Mouse (Mus musculus) layer of hippocampus, postnatal 14 days (tissue): Measurements from ENCODE around the gene Cavin3. TPM values are rescaled to one million over a fixed set of nuclear protein-coding genes. Genes with fewer than 3 reads are reported as not detected.
A peak's percentile ranks its signal among the peaks of the same experiment; 100 is the strongest.
"Not testable (repeated sequence)": the region's sequence is repeated elsewhere in the genome, so short reads cannot be mapped to it uniquely, and the experiment has no call there.

ENCODE experiments used
- DNase-seq, 2 experiments: peaks; one replicate each; pipeline ENCODE4 v3.0.0; 2021 to 2022; ENCODE audit warnings: low spot score in 2 of 2, mixed read lengths in 1 of 2
- total RNA-seq, 2 experiments: library from RNA; stranded (reverse); gene quantifications; 2 replicates each; pipeline ENCODE4 v1.2.3; 2021

The Cavin3 gene
- total RNA-seq, 2 experiments from 2014 or later = 13.8 to 14.1 TPM

DNA sequence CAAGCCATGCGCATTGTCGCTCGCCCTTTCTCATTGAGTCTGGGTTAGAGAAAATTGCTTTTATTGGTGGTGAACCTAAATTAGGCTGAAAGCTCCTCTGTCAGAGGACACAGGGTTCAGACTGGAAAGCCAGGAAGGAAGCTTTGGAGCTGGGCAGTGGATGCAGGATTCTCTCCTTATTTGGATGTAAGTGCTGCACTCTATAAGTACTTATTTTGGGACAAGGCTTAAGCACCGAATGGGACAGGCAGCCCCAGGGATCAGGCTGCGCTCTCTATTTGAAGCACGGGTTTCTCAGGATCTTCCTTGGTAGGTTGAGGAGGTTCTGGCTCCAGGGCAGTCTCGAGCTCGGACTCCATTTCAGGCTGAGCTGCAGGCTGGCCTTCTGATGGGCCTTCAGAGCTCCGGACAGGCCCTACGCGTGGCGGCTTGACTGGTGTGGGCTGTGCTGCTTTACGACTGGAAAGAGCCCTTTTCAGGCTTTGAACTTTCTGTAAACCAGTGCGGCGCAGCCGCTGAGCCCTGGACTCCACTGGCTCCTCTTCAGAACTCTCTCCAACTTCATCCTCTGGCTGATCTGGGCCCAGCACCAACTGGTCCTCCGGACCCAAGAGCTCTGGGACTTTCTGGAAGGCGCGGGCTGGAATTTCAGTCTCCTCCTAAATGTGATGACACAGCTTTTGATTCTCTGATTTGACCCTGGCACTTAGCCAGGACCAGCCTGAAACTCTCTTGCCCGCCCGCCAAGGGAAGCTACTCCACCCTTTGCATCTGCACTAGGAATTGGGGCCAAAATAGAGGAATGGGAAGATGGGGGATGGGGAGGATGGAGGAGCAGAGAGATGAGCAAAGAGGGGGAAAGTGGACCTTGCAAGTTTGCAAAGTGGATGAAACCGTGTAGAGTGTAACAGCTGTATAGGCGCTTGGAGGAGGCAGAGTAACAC, 1.3 kb downstream of the Cavin3 start:
- peak; percentile 14 to 20 for DNase-seq

DNA sequence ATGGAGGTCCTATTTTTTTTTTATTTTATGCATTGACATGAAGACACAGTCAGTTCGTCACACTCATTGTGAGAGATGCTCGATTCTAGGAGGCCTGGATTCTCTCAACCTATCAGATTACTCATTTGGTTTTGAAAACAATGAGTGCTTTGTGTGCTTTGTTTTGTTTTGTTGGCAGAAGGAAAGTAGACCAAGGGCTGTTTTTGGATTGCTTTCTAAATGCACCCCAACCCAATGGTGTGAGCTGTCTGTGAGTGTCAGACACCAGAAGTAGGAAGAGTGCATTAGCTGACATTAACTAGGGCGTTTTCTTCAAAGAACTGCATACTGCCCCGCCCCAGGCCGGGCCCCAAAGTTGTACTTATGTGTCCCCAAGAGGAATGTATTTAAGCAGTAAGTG, 2.0 kb downstream of the Cavin3 start:
- no peak for DNase-seq

DNA sequence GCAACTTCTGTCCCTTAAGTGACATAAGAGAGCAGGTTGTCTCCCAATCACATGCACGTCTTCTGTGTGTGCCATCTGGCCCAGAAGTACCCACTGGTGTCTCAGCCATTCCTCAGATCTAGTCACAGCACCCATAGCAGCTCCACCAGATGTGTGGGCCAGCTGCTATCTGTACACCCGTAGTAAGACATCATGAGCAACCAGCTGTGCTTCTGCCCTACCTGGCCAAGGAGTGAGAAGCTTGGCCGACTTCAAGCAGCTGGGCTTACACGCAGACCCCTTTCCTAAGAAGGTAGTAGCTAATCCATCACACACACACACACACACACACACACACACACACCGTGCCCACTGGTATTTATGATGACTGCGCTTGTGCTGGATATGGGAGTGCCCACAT, 2.9 kb downstream of the Cavin3 start:
- DNase-seq = no peak

DNA sequence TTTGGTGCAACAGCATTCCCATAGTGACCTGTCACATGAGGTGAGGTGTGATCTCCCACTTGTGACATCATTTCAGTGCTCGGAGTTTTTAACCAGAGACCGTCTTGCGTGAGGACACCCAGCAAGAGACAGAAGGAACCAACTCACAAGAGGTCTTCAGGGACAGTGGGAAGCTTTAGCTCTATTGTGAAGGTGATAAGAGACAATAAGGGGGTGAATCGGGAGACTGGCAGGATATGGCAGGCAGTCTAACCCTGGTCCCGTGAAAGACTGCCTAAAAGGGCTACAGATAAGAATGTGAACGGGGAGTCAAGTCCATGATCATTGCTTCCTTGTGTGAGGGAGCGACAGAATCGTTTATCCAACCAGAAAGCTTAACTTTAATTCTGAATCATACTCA, 3.8 kb downstream of the Cavin3 start:
- no peak for DNase-seq

DNA sequence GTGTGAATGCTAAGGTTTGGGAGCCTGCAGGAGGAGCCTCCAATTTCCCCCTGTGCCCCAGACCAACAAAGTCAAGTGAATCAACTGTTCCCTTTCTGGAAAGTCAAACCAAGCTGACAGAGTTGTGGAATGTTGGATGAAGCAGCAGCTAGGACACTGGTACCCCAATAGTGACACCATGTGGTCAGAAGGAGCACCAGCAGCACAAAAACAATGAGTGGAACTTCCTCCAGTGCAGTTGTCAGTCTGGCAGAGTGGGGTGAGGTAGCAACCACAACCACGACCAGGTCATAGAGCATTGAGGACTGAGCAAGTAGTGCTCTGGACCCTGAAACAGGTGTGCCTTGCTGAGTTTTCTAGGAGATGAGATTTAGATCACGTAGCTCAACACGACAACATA, 4.3 kb downstream of the Cavin3 start:
- peak; percentile 50 to 74 for DNase-seq

DNA sequence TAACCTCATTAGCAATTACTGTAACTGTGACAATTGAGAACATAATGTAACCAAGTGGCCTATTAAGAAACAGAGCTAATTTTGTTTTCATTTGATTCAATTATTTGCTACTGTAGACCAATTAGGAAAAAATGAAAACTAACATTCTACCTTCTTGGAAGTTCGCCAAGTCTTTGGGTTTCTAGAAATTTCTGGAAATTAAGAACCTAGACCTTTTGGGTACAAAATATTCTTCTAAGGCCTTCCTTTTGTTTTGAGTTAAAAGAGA, 4.7 kb downstream of the Cavin3 start:
- no peak for DNase-seq

DNA sequence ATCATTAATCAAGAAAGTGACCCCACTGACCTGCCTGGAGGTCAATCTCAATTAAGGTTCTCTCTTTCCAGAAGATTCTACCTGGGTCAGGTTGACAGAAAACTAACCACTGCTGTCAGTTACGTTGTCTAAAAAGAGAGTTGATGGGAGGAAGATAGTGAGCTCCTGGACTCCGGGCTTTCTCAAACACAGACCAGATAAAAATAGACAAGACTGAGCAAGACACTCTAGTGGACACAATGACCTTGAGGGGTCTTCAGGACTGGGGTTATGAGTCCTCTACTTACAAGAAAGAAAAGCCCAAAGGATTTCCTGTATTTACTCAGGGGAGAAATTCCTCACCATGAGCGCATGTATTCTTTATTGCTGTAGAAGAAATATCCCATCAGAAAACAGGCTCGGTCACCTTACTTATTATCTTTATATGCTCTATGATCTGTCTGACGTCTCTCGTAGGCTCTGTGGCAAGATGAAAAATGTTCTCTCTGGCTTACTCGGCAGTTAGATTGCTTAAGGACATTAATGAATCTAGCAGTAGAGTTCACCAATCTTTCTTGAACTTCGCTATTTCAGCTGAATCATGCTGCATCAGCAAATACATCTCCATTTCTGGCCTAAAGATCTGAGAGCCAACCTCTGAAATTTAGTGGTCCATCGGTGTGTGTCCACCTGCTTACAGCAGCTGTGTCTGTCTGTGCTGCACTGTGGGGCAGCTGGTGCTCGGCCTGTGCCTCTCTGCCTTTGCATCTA, 5.2 kb downstream of the Cavin3 start:
- no peak for DNase-seq

DNA sequence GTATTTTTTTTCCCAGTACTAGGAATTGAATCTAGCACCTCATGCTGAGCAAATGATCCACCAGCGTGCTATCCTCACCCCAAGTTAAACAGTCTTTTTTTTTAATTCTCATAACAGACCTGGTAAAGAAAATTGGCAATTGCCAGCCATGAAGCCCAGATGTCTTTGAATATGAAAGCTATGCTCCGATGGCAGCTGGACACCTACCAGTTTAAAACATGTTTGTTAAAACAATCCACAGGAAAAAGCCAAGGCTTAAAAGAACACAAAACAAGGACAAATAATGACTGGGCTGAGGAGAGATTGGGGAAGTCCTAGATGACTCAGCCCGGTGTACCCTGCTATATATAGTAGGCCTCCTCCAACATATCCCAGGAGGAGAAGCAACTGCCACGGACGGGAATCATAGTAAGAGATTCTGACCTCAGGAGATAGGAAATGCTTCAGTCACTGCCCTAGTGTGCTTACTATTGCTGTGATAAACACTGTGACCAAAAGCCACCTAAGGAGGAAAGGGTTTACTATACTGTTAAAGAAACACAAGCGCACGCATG, 6.6 kb downstream of the Cavin3 start:
- no peak for DNase-seq

DNA sequence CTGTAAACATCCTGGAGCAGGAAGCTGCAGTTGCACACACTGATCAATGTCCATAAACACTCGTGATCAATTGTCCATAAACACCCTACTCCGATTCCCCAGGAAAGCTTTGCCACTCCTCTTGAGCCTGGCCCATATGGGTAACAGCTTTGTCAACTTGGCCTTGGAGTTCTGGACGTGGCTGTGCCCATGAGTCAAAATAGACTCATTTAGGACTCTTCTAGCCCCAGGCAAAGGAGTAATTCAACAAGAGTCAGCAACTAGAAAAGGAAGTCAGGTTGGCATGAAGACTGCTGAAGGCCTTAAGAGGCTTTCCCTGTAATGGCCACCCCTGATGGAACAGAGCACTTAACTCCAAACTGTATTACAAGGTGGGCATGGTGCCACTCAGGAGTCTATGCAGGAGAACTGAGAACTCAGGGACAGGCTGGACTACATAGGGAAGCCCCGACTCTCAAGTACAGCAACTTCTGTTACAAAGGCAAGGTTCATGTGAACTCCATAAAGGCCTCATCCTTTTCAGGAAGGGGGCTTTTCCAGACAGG, 7.3 kb downstream of the Cavin3 start:
- DNase-seq = no peak

DNA sequence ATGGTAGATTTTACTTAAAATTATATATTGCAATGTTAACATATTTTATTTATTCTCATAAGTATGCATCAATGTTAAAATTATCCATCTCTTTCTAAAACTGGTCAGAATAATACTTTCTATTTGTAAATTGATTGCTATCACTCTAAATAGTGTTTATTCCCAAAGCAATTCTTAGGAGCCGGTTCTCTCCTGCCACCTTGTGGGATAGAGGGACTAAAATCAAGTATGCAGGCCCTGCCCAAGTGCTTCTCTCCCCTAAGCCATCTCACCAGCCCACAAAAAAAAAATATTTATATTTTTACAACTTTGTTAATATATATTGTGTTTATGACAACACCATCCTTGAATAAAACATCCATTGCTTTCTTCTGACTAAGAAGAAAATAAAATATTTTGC, 9.5 kb downstream of the Cavin3 start:
- DNase-seq = peak in 1 of 2 experiments; percentile 49

DNA sequence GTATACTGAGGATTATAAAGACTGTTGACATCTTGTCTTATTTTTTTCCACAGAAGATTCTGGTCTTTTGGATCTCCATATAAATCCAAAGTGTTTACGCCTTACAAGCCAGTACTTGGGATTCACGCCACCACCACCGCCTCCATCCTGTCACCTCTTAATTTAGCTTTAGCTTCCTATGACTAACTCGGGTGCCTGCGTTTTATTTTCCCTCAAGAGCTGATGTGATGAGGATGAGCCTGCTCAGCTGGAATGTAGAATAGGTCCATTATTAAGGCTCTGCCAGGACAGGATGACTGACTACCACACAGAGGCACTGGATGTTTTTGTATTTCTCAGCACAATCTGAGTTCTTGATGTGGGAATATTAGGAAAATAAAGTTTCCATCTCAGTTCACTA, 16.6 kb downstream of the Cavin3 start:
- DNase-seq = not testable (repeated sequence)

DNA sequence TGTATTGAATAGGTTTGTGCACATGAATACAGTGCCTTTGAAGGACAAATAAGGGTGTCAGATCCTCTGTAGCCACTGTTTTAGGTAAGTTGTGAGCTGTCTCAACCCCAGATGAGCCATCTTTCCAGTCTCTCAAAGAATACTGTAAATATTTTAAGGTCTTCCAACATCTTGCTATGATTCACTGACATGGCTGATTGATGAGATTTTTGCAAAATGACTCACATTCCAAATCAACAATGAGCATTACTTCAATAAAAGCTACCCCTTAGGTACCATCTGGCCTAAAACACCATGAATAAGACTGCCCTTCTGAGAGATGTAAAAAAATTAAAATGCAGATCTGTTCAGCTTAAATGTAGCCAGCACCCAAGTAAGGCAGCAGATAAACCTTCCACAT, 23.6 kb downstream of the Cavin3 start:
- no peak for DNase-seq

DNA sequence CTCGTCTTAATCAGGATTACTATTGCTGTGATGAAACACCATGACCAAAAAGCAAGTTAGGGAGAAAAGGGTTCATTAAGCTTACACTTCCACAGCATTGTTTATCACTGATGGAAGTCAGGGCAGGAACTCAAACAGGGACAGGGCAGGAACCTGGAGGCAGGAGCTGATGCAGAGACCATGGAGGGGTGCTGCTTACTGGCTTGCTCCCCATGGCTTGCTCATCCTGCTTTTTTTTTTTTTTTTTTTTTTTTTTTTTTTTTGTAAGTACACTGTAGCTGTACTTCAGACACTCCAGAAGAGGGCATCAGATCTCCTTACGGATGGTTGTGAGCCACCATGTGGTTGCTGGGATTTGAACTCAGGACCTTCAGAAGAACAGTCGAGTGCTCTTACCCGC, 28.8 kb downstream of the Cavin3 start:
- not testable (repeated sequence) for DNase-seq

DNA sequence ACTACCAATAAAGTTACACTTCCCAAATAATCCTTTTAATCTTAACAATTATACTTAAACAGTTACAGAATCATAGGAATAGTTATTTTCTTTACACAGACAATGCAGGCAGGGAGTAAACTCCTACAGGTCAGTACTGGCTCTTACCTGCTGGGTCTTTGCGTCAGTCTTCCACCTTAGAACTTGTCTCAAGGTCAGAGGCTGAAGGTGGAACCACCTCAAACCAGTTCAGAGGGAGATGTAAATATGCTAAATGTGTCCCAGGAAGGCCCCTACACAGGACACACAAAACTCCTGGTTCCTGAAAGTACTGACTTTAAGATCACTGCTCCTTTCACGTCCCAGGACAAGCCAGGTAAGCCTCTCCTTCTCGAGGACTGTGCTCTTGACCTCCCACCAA, 37.0 kb downstream of the Cavin3 start:
- no peak for DNase-seq

DNA sequence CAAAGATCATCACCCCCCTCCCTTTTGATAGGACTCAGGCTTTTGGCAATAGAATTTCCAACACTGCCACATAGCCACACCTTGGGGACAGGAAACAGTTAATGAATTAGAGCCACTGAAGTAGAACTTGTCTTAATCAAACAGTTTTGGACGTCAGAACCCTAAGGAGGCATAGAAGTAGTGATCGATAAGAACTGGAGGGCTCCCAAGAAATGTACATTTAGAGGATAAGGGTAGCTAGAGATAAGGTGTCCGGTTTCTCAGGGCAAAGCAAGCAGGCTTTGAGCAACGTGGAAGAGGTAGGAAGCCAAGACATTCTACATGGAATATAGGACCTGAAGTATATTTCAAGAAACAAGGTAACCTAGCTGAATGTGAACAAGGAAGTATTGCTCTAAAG, 40.7 kb downstream of the Cavin3 start:
- no peak for DNase-seq

DNA sequence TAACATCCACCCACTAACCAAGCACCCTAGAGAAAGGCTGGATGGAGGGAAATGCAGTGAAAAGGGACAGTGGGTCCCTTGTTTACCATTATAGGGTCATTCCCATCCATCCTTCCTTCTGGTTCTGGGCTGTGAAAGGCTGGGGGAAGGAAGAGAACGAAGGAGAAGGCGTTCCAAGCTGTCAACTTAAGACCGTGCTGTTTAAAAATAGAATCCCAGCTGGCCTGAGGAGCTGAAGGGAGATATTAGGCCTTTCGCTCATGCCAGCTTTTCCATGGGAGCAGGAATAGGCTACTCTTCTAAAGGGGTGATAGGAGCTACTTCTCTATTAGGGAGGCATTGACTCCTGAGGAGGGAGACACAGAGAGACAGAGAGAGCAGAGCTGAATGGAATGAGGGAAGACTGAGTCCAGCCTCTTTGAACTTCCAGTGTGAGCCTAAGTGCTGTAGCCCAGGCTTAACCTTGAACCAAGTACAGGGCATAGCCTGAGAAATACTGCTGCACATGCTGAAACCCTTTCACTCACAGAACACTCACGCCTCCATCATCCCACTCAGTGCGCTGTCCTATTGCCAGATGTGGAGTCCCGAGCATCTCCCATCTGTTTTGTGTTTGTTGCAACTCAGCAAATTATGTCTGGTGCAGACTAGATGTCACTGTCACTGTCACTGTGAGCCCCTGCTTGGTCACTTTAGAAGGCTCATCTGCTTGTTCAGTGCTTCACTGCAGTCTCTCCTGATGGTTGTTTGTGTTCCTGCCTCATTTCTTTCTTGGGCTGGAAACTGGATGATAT, 43.9 kb downstream of the Cavin3 start:
- DNase-seq = peak; percentile 18 to 37

DNA sequence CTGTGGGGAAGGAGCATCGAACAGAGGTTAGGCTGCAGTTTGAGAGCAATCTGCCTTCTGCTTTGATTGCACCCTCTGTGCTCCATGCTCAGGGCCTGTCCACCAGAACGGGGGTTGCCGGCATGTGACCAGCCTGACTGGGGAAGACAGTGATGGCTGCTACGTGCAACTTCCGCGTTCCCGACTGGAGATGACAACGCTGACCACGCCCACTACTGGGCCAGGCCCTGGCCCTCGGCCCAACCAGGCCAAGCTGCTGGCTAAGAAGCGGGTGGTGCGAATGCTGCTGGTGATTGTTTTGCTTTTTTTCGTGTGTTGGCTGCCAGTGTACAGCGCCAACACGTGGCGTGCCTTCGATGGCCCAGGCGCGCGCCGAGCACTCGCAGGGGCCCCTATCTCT, 47.3 kb downstream of the Cavin3 start:
- DNase-seq = no peak

DNA sequence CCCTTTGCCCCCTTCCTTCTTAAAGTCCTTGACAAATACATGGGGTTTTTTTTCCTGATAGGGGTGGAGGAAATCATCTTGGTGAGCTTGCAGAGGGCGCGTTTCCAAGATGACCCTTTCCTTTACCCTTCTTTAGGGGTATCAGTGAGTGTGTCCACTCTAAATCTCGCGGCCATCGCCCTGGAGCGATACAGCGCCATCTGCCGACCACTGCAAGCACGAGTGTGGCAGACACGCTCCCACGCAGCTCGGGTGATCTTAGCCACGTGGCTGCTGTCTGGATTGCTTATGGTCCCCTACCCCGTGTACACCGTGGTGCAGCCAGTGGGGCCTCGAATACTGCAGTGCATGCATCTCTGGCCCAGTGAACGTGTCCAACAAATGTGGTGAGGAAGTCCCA, 48.2 kb downstream of the Cavin3 start:
- DNase-seq = no peak

DNA sequence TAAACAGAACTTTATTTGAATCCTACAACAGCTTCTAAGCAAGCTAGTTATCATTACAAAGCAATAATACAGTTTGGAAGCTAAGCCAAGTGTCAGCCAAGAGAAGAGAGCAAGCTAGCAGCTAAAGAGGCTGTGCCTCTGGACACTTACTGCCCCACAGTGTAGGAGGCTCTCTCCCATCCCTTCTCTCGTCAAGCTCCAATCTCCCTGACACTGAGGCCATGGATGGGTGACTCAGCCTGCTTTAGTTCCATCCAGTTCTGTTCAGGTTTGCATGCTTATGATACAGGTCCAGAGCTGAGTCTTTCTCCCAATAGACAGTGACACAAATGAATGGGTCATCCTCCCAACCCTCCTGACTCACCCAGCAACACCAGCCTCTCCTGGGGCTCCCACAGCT, 50.0 kb downstream of the Cavin3 start:
- no peak for DNase-seq
